ENCODE assay signal across 12 mouse cellular contexts in genomic region chr13:84343691-84344495, GRCm38 (mm10).
DNase-seq lines count a peak whose midpoint lies in the region; ATAC-seq lines count a peak whose summit lies in the region.
"Had no signal": no experiment of that assay in that cellular context is flagged by ENCODE, and none has a peak within 500 bp of the region (broad histone marks: within the 10 kb centered on the region; RNA-seq: fewer than 3 reads in every experiment).

No protein-coding gene starts in this region.

- H3K9ac ChIP-seq in embryonic facial prominence, embryonic 11.5 days (replicated peaks; ENCODE audit: low read length): no peak overlapping the region
- peak overlapping the region; percentile 58 for H3K9ac ChIP-seq in hindbrain, embryonic 16.5 days (ENCODE audit: low read depth, low read length)
- H3K9ac ChIP-seq in neural tube, embryonic 13.5 days: peak overlapping the region; percentile 82
- H3K9ac ChIP-seq: intestine, embryonic 15.5 days; liver, embryonic 13.5 days had no signal

- no peak overlapping the region for H3K4me2 ChIP-seq in embryonic facial prominence, embryonic 11.5 days (ENCODE audit: low read depth, low read length)
- H3K4me2 ChIP-seq in hindbrain, embryonic 16.5 days (ENCODE audit: low read length): peak overlapping the region; percentile 89
- peak overlapping the region; percentile 71 for H3K4me2 ChIP-seq in neural tube, embryonic 13.5 days
- H3K4me2 ChIP-seq: intestine, embryonic 15.5 days; liver, embryonic 13.5 days had no signal

- peaks cover 23% of the 10 kb centered on the region for H3K27me3 ChIP-seq in embryonic facial prominence, embryonic 11.5 days (ENCODE audit: control insufficient read depth, insufficient read depth, low read length)
- no peaks in the 10 kb centered on the region for H3K27me3 ChIP-seq in hindbrain, embryonic 16.5 days (replicated peaks; ENCODE audit: control insufficient read depth, insufficient read depth, low read length)
- H3K27me3 ChIP-seq in neural tube, embryonic 13.5 days: no peaks in the 10 kb centered on the region

- no peaks in the 10 kb centered on the region; the same call in none of the 2 replicates for H3K4me1 ChIP-seq in embryonic facial prominence, embryonic 11.5 days (ENCODE audit: control insufficient read depth, insufficient read depth, low read length)
- H3K4me1 ChIP-seq in hindbrain, embryonic 16.5 days (ENCODE audit: control insufficient read depth, insufficient read depth, low read depth, low read length): peaks cover 13% of the 10 kb centered on the region
- peaks cover 43% of the 10 kb centered on the region for H3K4me1 ChIP-seq in neural tube, embryonic 13.5 days (replicated peaks)
- H3K4me1 ChIP-seq: liver, embryonic 13.5 days had no signal

- 4% methylated on average over 13 of the region's 13 CpGs for WGBS in embryonic facial prominence, embryonic 11.5 days
- WGBS in hindbrain, embryonic 16.5 days: 13% methylated on average over 13 of the region's 13 CpGs
- whole genome bisulfite sequencing in neural tube, embryonic 13.5 days: 8% methylated on average over 13 of the region's 13 CpGs

- H3K4me3 ChIP-seq in embryonic facial prominence, embryonic 11.5 days (ENCODE audit: low read depth, low read length): no peak overlapping the region
- no peak overlapping the region; the same call in 1 of the 2 replicates for H3K4me3 ChIP-seq in hindbrain, embryonic 16.5 days (ENCODE audit: low read length)
- H3K4me3 ChIP-seq in neural tube, embryonic 13.5 days: peak overlapping the region; percentile 8; the same call in 1 of the 2 replicates
- H3K4me3 ChIP-seq: erythroblast, embryonic 14.5 days; intestine, embryonic 15.5 days; liver, embryonic 13.5 days had no signal

- DNase-seq in left cerebral cortex, postnatal 4 days: peak; percentile 34
- DNase-seq in left cerebral cortex, adult 8-10 months (ENCODE audit: low spot score in 2 of 2): no peak
- DNase-seq in embryonic facial prominence, embryonic 11.5 days (ENCODE audit: low spot score): peak; percentile 5
- no peak for DNase-seq in heart, postnatal 14 days
- no peak for DNase-seq in heart, postnatal 4 days
- DNase-seq: liver, embryonic 13.5 days; thymus, adult 2 months had no signal

- no peak overlapping the region for H3K27ac ChIP-seq in embryonic facial prominence, embryonic 11.5 days (replicated peaks; ENCODE audit: low read depth, low read length)
- peak overlapping the region; percentile 82 for H3K27ac ChIP-seq in hindbrain, embryonic 16.5 days (ENCODE audit: low read depth, low read length)
- H3K27ac ChIP-seq in neural tube, embryonic 13.5 days (replicated peaks): peak overlapping the region; percentile 99
- H3K27ac ChIP-seq: intestine, embryonic 15.5 days; liver, embryonic 13.5 days had no signal

- ATAC-seq in embryonic facial prominence, embryonic 11.5 days (replicated peaks; ENCODE audit: insufficient number of reproducible peaks, low FRiP score, low TSS enrichment, low read depth): no peak
- ATAC-seq in hindbrain, embryonic 16.5 days: no peak
- no peak for ATAC-seq in neural tube, embryonic 13.5 days (ENCODE audit: low read depth)
- ATAC-seq in megakaryocyte, adult 5-6 weeks (ENCODE audit: poor library complexity, severe bottlenecking): no peak
- ATAC-seq: intestine, embryonic 15.5 days had no signal

- intact Hi-C loops in left cerebral cortex, postnatal 4 days (cut with DNase I): loop anchor here (2.0 to 10.0 kb wide), 4 partner anchors 283 to 821 kb away; no protein-coding TSS in a partner anchor
- intact Hi-C loops in heart, postnatal 14 days (cut with DNase I): no loop called here

- no peaks in the 10 kb centered on the region for H3K36me3 ChIP-seq in embryonic facial prominence, embryonic 11.5 days (replicated peaks; ENCODE audit: control insufficient read depth, insufficient read depth, low read depth, low read length)
- no peaks in the 10 kb centered on the region for H3K36me3 ChIP-seq in hindbrain, embryonic 16.5 days (ENCODE audit: control insufficient read depth, insufficient read depth, low read length)
- no peaks in the 10 kb centered on the region for H3K36me3 ChIP-seq in neural tube, embryonic 13.5 days
- H3K36me3 ChIP-seq: intestine, embryonic 15.5 days; liver, embryonic 13.5 days had no signal

- no peaks in the 10 kb centered on the region for H3K9me3 ChIP-seq in embryonic facial prominence, embryonic 11.5 days (replicated peaks; ENCODE audit: control insufficient read depth, low read length)
- H3K9me3 ChIP-seq in hindbrain, embryonic 16.5 days (ENCODE audit: control insufficient read depth, low read length): no peaks in the 10 kb centered on the region
- H3K9me3 ChIP-seq in neural tube, embryonic 13.5 days: no peaks in the 10 kb centered on the region
- H3K9me3 ChIP-seq: intestine, embryonic 15.5 days; liver, embryonic 13.5 days had no signal

Comparison
In these comparisons a context has a peak if more than half of its experiments do, and no peak if none do; other contexts are left out.
1. DNase-seq: peak in left cerebral cortex, postnatal 4 days (single experiment) and embryonic facial prominence, embryonic 11.5 days (single experiment); none in left cerebral cortex, adult 8-10 months (0 of 2), heart, postnatal 14 days (0 of 2) and heart, postnatal 4 days (single experiment).